Mouse (Mus musculus) limb, embryonic 15.5 days (tissue): ENCODE results near the gene Mmadhc. TPM values are rescaled to one million over a fixed set of nuclear protein-coding genes. Genes with fewer than 3 reads are reported as not detected.

Experiments
- ATAC-seq: fragments of 200-750 bp; cut with Nextera tagmentation; 2 replicates; pipeline ENCODE4 v1.8.0; 2017; ENCODE audit warnings: low read depth, moderate TSS enrichment; ENCODE audit not compliant: insufficient number of reproducible peaks, low FRiP score, low TSS enrichment
- H3K27ac ChIP-seq: fragments of 300-500 bp; sonication (generic); 2 replicates; pipeline ENCODE4 v1.5.1; 2015; ENCODE audit warnings: moderate library complexity, mild to moderate bottlenecking, inconsistent platforms
- H3K27me3 ChIP-seq: fragments of 300-500 bp; sonication (generic); 2 replicates; pipeline ENCODE4 v1.6.1; 2015; ENCODE audit warnings: inconsistent platforms
- H3K36me3 ChIP-seq: fragments of 300-500 bp; sonication (generic); 2 replicates; pipeline ENCODE4 v1.6.1; 2015; ENCODE audit warnings: inconsistent platforms
- H3K4me1 ChIP-seq: fragments of 300-500 bp; sonication (generic); 2 replicates; pipeline ENCODE4 v1.6.1; 2015; ENCODE audit warnings: inconsistent platforms
- H3K4me2 ChIP-seq: fragments of 300-500 bp; sonication (generic); 2 replicates; pipeline ENCODE4 v1.6.1; 2015; ENCODE audit warnings: mild to moderate bottlenecking, inconsistent platforms
- H3K4me3 ChIP-seq: fragments of 300-500 bp; sonication (generic); 2 replicates; pipeline ENCODE4 v1.5.1; 2015; ENCODE audit warnings: mild to moderate bottlenecking, inconsistent platforms
- H3K9ac ChIP-seq: fragments of 300-500 bp; sonication (generic); 2 replicates; pipeline ENCODE4 v1.6.1; 2015; ENCODE audit warnings: inconsistent platforms
- H3K9me3 ChIP-seq: fragments of 300-500 bp; sonication (generic); 2 replicates; pipeline ENCODE4 v1.6.1; 2016; ENCODE audit warnings: inconsistent platforms
- WGBS: fragments of 180-500 bp; shearing (Covaris S2); methylation state at CpG from one replicate; pipeline ENCODE4 v1.1.7; 2015; 5-methylcytosine and 5-hydroxymethylcytosine counted together
- polyA plus RNA-seq: library from polyadenylated mRNA; unstranded; fragments of >200 nt; fragmentation: Nextera tagmentation; extraction: Ambion mirVana; gene quantifications from 2 replicates; pipeline ENCODE4 v1.2.1, GENCODE M21; 2015

Mmadhc gene
- polyA plus RNA-seq, 1 experiment from 2014 or later, result 172 TPM

- no peak overlapping the region for H3K27ac ChIP-seq
- H3K36me3 ChIP-seq, result no peaks in the 10 kb centered on the region
- H3K4me1 ChIP-seq, result no peaks in the 10 kb centered on the region
- no peaks in the 10 kb centered on the region for H3K9me3 ChIP-seq
- H3K4me3 ChIP-seq, result no peak overlapping the region
- no peak for ATAC-seq
- H3K27me3 ChIP-seq, result no peaks in the 10 kb centered on the region
- H3K4me2 ChIP-seq, result no peak overlapping the region
- 88% methylated on average over 5 of the region's 5 CpGs for WGBS
- H3K9ac ChIP-seq, result no peak overlapping the region
These were observed 41.6 kb downstream of the Mmadhc start for GRCm38 (mm10) chr2:50254955-50255354.

DNA sequence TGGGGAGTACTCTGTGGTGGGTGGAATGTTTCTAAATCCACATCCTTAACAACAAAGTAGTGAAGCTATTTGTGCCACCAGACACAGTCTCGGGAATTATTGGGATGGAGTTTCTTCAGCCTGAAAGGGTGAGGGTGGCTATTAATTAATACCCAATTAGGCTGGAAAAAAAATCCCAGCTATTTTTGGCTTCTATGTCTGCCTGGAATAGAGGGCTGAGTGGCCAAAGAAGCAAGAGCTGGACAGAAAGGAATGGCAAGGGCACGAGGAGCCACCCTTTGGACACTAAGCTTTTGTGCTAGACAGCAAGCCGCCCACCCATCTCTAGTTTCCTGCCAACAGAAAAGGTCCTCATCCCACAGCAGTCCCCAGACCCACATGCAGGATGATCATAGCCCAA, 48.0 kb downstream of the Mmadhc start:
- Histone ChIP-seq H3K4me1 (no peaks in the 10 kb centered on the region), H3K27ac (no peak overlapping the region), H3K9ac (no peak overlapping the region), H3K4me3 (no peak overlapping the region), H3K27me3 (no peaks in the 10 kb centered on the region), H3K9me3 (no peaks in the 10 kb centered on the region), H3K4me2 (no peak overlapping the region), H3K36me3 (no peaks in the 10 kb centered on the region)
- no peak for ATAC-seq
- WGBS, result 80% methylated on average over 3 of the region's 3 CpGs

DNA sequence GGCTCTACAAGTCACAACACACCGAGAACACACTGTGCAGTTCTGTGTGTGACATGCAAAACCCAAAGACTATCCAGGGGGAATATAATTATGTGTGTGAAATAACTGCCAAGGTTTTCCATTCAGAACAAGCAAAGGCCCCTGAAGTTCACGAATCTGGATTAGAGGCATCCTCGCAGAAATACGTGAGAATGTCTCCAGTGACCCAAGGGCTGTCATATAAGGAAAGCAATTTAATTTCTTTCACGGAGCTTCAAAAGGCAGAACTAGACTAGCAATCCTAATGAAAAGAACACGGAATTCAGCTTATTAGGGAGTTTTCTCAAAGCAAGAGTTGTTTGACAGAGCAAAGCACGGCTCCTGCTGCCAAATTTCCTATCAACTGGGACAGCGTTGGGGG, 63.1 kb downstream of the Mmadhc start:
- H3K4me2 ChIP-seq, result no peak overlapping the region
- no peak overlapping the region for H3K9ac ChIP-seq

More for the DNA sequence above, 63.1 kb downstream of the Mmadhc start:
- H3K9me3 ChIP-seq, result no peaks in the 10 kb centered on the region
- ATAC-seq, result no peak
- no peaks in the 10 kb centered on the region for H3K4me1 ChIP-seq
- no peaks in the 10 kb centered on the region for H3K27me3 ChIP-seq
- H3K27ac ChIP-seq, result no peak overlapping the region
- H3K36me3 ChIP-seq, result no peaks in the 10 kb centered on the region
- WGBS, result 61% methylated on average over 8 of the region's 8 CpGs
- no peak overlapping the region for H3K4me3 ChIP-seq

Other genes starting within 250 kb of the Mmadhc start
- 12.6 and 13.2 TPM in 2 replicates for gene Lypd6, start 230.4 kb downstream of the Mmadhc start, polyA plus RNA-seq